Mouse (Mus musculus): ENCODE results near the gene Arhgap15. TPM values are rescaled to one million over a fixed set of nuclear protein-coding genes. Genes with fewer than 3 reads are reported as not detected.

The Arhgap15 gene
- polyA plus RNA-seq, 1 experiment from 2014 or later = 0.60 TPM

DNA sequence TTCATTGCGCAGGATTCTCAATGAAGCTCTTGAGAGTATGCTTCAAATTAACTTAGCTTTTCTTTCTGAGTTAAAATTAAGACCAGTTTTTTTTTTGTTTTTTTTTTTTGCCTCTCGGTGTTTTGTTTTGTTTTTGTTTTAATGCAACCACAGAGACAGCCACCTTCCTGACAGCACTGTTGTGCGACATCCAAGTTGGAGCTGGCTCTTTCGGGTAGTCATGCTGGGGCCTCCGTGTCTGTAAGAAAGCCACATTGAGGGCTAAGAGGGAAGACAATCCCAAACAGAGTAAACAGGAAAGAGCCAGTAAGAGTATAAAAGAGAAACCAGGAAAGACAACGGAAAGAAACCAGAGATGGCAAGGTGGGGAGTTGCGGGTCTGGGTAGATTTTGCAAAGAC is 399.3 kb downstream of the Arhgap15 start:
- 35% methylated on average over 7 of the region's 7 CpGs for WGBS
- Histone ChIP-seq H3K27me3 (no peaks in the 10 kb centered on the region), H3K36me3 (no peaks in the 10 kb centered on the region), H3K9ac (no peak overlapping the region), H3K4me3 (no peak overlapping the region), H3K9me3 (no peaks in the 10 kb centered on the region), H3K4me1 (no peaks in the 10 kb centered on the region; the same call in 1 of the 2 replicates), H3K4me2 (replicated peaks) (no peak overlapping the region), H3K27ac (no peak overlapping the region)
- ATAC-seq (ENCODE audit: insufficient number of reproducible peaks, insufficient read depth, low FRiP score, low TSS enrichment) = no peak

DNA sequence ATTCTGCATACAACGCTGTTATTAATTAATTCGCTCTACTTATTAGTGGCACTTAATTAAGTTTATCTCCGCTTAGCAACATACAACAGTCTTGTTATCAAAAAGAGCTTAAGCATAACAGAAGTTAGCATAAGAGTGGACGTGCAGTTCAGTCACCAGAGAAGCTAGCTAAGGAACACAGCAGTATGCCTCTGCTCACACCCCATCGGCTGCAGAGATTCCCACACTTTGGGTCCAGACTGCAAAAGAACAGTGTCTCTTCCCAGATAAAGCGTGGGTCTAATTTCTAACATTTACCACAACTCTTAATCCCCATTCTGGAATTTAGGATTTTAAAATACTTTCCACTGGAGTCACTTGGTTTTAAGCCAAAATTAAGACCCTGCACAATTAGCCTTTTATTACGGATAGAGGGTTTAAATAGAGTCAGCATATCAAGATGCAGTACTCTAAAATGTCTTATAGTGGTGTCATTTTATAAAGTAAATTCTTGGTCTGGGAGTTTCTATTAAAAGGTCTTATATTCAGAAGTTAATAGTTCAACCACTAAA is 400.0 kb downstream of the Arhgap15 start:
- no peaks in the 10 kb centered on the region for H3K9me3 ChIP-seq
- H3K4me1 ChIP-seq = no peaks in the 10 kb centered on the region; the same call in 1 of the 2 replicates
- H3K36me3 ChIP-seq = no peaks in the 10 kb centered on the region
- H3K27ac ChIP-seq = no peak overlapping the region
- WGBS = 61% methylated on average over 7 of the region's 7 CpGs
- no peak overlapping the region for H3K4me3 ChIP-seq
- no peak overlapping the region for H3K4me2 ChIP-seq (replicated peaks)
- no peak for ATAC-seq (ENCODE audit: insufficient number of reproducible peaks, insufficient read depth, low FRiP score, low TSS enrichment)
- H3K27me3 ChIP-seq = no peaks in the 10 kb centered on the region
- no peak overlapping the region for H3K9ac ChIP-seq

DNA sequence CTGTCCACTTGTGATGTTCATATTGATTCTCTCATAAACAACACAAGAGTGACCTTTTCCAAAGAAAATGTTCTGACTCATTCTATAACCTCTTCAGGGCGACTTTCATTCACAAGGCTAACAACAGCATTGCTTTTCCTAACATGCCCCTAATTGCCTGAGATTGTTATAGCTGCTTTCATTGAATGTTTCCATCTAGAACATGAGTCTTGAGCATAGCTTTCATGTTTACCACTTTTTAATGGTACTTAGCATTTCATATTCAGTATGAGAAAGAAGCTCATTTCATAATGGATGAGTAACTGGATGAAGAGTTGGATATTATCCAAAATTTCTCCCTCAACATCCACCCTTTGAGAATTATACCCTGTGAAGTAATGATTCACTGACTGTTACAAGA is 403.7 kb downstream of the Arhgap15 start:
- H3K9me3 ChIP-seq = no peaks in the 10 kb centered on the region
- H3K27ac ChIP-seq = no peak overlapping the region
- H3K4me2 ChIP-seq (replicated peaks) = no peak overlapping the region
- no peak overlapping the region for H3K9ac ChIP-seq
- no peaks in the 10 kb centered on the region for H3K27me3 ChIP-seq
- WGBS = 81% methylated on average over 1 of the region's 1 CpGs
- ATAC-seq (ENCODE audit: insufficient number of reproducible peaks, insufficient read depth, low FRiP score, low TSS enrichment) = no peak
- H3K36me3 ChIP-seq = no peaks in the 10 kb centered on the region
- no peak overlapping the region for H3K4me3 ChIP-seq
- no peaks in the 10 kb centered on the region; the same call in 1 of the 2 replicates for H3K4me1 ChIP-seq

DNA sequence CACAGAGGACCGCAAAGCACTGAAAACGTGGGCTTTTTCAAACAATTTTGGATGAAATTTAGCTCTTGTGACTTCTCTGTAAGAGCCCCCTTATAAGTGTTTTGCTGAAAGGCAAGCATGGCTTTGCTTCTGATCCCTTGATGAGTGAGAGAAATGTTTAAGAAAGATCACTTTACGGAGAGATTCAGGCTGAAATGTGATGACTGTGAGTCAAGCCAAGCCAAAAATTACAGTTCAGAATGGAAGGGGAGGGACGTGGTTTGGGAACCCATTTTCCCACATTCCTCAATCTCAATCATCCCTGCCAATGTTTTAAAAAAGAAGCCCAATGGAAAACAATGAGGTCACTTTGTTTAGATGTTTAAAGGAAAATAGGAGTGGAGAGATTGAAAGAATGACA is 411.7 kb downstream of the Arhgap15 start:
- H3K4me2 ChIP-seq (replicated peaks) = 0 out of 2 replicates have a peak overlapping the region, but pooled peaks have one; percentile 15
- no peak overlapping the region for H3K9ac ChIP-seq
- H3K4me3 ChIP-seq = no peak overlapping the region
- no peaks in the 10 kb centered on the region for H3K36me3 ChIP-seq
- no peaks in the 10 kb centered on the region for H3K4me1 ChIP-seq
- WGBS = 15% methylated on average over 4 of the region's 4 CpGs
- H3K27me3 ChIP-seq = no peaks in the 10 kb centered on the region
- no peaks in the 10 kb centered on the region for H3K9me3 ChIP-seq
- no peak for ATAC-seq (ENCODE audit: insufficient number of reproducible peaks, insufficient read depth, low FRiP score, low TSS enrichment)
- no peak overlapping the region for H3K27ac ChIP-seq

DNA sequence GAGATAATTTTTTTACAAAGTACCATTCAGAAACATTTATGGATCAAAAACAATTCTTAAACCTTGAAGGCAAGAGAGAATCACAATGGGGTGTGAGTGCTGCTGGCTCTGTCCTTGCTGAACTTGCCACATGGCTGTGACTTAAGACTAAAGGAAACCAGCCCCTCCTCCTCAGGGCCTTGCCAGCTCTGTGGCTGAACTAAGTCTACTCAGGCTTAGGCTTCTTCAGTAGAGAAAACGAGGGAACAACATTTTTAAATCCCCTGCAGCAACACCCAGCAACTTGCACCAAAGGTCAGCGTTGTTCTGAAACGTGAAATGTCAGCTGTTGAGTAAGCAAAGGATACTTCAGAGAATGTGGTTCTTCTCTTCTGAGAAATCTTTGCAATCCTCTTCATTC is 417.2 kb downstream of the Arhgap15 start:
- H3K36me3 ChIP-seq = no peaks in the 10 kb centered on the region
- no peak for ATAC-seq (ENCODE audit: insufficient number of reproducible peaks, insufficient read depth, low FRiP score, low TSS enrichment)
- no peak overlapping the region for H3K4me2 ChIP-seq (replicated peaks)
- no peaks in the 10 kb centered on the region for H3K4me1 ChIP-seq
- no peak overlapping the region for H3K9ac ChIP-seq
- H3K4me3 ChIP-seq = no peak overlapping the region
- 31% methylated on average over 3 of the region's 3 CpGs for WGBS
- no peak overlapping the region for H3K27ac ChIP-seq
- H3K9me3 ChIP-seq = no peaks in the 10 kb centered on the region
- H3K27me3 ChIP-seq = no peaks in the 10 kb centered on the region

DNA sequence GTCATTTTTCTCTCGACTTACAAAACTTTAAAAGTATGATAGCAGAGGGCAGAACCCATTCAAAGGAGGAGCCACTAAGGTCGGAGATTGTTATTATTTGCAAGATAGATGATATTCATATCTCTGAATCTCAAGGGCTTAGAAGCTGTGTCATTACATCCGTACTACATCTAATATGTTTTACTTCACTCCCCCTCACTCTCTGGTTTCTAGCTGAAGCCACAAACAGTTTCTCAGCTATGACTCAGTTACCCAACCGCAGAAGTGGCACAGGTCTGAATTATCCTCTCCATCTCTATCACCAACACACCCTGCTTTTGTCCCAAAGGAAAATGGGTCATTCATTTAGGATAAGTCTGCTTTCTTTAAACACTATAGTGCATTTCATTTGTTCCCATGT is 418.1 kb downstream of the Arhgap15 start:
- 80% methylated on average over 4 of the region's 4 CpGs for WGBS
- H3K27me3 ChIP-seq = no peaks in the 10 kb centered on the region
- H3K4me3 ChIP-seq = no peak overlapping the region
- no peak overlapping the region for H3K27ac ChIP-seq
- H3K9ac ChIP-seq = no peak overlapping the region
- no peak for ATAC-seq (ENCODE audit: insufficient number of reproducible peaks, insufficient read depth, low FRiP score, low TSS enrichment)
- no peaks in the 10 kb centered on the region for H3K36me3 ChIP-seq
- no peaks in the 10 kb centered on the region for H3K4me1 ChIP-seq
- H3K9me3 ChIP-seq = no peaks in the 10 kb centered on the region
- H3K4me2 ChIP-seq (replicated peaks) = no peak overlapping the region

DNA sequence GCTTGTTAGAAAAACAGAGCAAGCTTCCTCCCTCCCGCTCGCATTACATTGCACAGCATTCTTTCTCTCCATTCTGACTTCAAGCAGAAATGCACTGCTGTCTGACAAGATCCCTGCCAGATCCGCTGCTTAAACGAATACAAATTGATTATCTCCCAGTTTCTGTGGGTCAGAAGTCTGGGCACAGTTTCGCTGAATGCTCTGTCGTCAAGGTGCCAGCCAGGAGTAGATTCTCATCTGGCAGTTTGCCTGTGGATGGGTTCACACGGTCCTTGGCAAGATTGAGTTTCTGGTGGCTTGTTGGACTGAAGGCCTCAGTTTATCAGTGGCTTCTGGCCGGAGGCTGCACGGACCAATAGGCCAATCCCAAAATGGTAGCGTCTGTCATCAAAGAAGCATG is 435.9 kb downstream of the Arhgap15 start:
- Histone ChIP-seq H3K27me3 (no peaks in the 10 kb centered on the region), H3K4me2 (replicated peaks) (no peak overlapping the region), H3K36me3 (no peaks in the 10 kb centered on the region), H3K4me1 (no peaks in the 10 kb centered on the region), H3K9ac (no peak overlapping the region), H3K4me3 (no peak overlapping the region), H3K27ac (no peak overlapping the region), H3K9me3 (no peaks in the 10 kb centered on the region)
- 84% methylated on average over 10 of the region's 10 CpGs for WGBS
- no peak for ATAC-seq (ENCODE audit: insufficient number of reproducible peaks, insufficient read depth, low FRiP score, low TSS enrichment)

DNA sequence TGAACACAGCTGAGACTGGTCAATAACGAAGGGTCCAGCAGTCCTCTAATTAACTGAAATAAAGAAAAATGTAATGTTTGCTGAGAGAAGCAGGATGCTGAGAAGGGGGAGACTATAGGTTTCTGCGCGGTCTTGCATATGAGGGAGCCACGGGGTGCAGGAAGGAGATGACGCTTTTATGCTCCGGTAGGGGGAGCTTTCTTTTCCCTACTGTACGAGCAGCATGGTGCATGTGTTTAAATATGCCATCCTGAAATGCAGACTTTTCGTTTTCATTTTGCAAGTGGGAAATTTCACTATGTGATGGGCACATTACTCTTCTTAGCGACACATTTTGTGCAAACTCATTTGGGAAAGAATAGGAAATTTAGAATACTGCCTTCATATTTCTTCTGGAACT is 442.1 kb downstream of the Arhgap15 start:
- ATAC-seq (ENCODE audit: insufficient number of reproducible peaks, insufficient read depth, low FRiP score, low TSS enrichment) = no peak
- H3K27ac ChIP-seq = no peak overlapping the region
- H3K9me3 ChIP-seq = no peaks in the 10 kb centered on the region
- H3K4me2 ChIP-seq (replicated peaks) = no peak overlapping the region
- H3K4me3 ChIP-seq = no peak overlapping the region
- 80% methylated on average over 9 of the region's 9 CpGs for WGBS
- H3K27me3 ChIP-seq = no peaks in the 10 kb centered on the region
- no peak overlapping the region for H3K9ac ChIP-seq
- no peaks in the 10 kb centered on the region for H3K36me3 ChIP-seq
- H3K4me1 ChIP-seq = no peaks in the 10 kb centered on the region

DNA sequence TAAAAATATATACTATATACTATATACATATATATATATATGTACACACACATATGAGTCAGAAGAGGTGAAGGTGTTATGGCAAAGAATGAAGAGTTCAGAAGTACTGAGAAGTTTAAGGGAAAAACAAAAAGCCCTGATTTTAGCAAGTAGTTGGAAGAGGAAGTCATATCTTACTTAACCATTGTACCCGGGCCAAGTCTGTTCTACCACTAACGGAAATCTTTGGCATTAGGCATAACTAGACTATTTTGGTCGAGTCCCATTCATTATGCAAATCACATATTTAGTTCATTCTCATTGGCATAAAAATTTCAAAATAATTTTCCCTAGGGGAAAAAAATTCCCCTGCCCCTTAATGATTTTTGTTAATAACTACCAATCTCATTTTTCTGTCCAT is 443.4 kb downstream of the Arhgap15 start:
- 89% methylated on average over 3 of the region's 3 CpGs for WGBS
- ATAC-seq (ENCODE audit: insufficient number of reproducible peaks, insufficient read depth, low FRiP score, low TSS enrichment) = no peak
- no peak overlapping the region for H3K9ac ChIP-seq

DNA sequence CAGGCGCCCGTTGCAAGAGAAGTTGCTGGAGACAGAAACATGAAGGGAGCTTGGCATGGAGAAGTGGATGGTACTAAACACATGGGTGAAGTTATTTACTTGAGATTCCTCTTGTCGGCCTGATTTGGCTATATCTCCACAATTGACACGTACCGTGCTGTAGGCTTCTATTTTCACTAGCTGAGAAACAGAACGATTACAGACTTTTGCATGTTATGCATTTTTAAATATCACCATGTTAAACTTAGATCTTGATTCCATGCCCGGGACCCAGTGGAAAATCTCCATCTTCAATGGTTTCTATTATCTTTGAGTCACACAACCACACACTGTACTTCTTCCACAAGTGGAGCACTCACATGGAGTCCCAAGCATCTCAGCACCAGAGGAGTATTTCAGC is 466.9 kb downstream of the Arhgap15 start:
- no peak overlapping the region for H3K4me2 ChIP-seq (replicated peaks)
- H3K9me3 ChIP-seq = no peaks in the 10 kb centered on the region
- H3K27ac ChIP-seq = no peak overlapping the region
- no peaks in the 10 kb centered on the region for H3K36me3 ChIP-seq
- H3K9ac ChIP-seq = no peak overlapping the region
- H3K27me3 ChIP-seq = no peaks in the 10 kb centered on the region
- no peak for ATAC-seq (ENCODE audit: insufficient number of reproducible peaks, insufficient read depth, low FRiP score, low TSS enrichment)
- H3K4me1 ChIP-seq = peaks cover 6% of the 10 kb centered on the region
- H3K4me3 ChIP-seq = no peak overlapping the region
- WGBS = 97% methylated on average over 7 of the region's 7 CpGs

More for the DNA sequence above, 443.4 kb downstream of the Arhgap15 start:
- Histone ChIP-seq H3K27me3 (no peaks in the 10 kb centered on the region), H3K4me1 (no peaks in the 10 kb centered on the region), H3K36me3 (no peaks in the 10 kb centered on the region), H3K9me3 (no peaks in the 10 kb centered on the region), H3K4me3 (no peak overlapping the region), H3K27ac (no peak overlapping the region), H3K4me2 (replicated peaks) (no peak overlapping the region)

DNA sequence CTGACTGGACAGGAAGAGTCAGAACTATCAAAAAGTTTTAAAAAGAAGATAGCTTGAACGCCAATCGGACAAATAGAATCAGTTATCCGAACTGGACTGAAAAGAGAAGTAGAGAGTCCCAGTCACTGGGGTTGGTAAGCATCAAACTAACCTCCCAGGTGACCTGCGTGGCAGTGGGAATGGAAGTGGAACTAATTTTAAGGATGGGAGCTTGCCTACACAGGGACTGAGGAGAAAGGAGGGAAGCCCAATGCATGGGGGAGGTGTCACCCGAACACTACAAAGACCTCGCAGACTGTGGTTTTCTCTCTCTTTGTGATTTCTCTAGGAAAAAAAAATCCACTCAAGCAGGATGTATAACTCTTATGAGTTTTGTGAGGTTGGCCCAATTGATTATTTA is 469.2 kb downstream of the Arhgap15 start:
- Histone ChIP-seq H3K4me2 (replicated peaks) (no peak overlapping the region), H3K4me3 (no peak overlapping the region), H3K9ac (no peak overlapping the region), H3K36me3 (no peaks in the 10 kb centered on the region), H3K27me3 (no peaks in the 10 kb centered on the region), H3K4me1 (peaks cover 6% of the 10 kb centered on the region), H3K27ac (no peak overlapping the region), H3K9me3 (no peaks in the 10 kb centered on the region)
- no peak for ATAC-seq (ENCODE audit: insufficient number of reproducible peaks, insufficient read depth, low FRiP score, low TSS enrichment)
- 54% methylated on average over 6 of the region's 6 CpGs for WGBS

DNA sequence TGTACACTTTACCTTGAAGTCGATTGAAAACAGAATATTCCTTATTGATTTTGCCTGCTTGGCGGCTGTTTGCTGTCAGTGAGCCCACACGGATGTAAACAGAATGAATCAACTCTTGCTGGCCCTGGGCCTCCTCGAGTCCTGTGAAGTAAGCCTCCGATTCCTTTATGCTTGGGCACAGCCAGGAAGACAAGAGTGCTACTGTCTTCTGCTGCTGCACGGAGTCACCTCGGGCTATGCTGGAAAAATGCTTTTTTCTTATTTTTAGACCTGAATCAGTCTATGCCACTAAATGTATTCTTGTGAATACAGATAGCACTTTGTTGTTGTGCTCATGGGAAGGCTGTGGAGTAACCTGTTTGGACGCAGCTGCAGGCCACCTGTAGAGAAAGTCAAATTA is 469.7 kb downstream of the Arhgap15 start:
- 20% methylated on average over 8 of the region's 8 CpGs for WGBS
- H3K4me2 ChIP-seq (replicated peaks) = no peak overlapping the region
- peaks cover 6% of the 10 kb centered on the region for H3K4me1 ChIP-seq
- H3K27me3 ChIP-seq = no peaks in the 10 kb centered on the region
- ATAC-seq (ENCODE audit: insufficient number of reproducible peaks, insufficient read depth, low FRiP score, low TSS enrichment) = no peak
- H3K4me3 ChIP-seq = no peak overlapping the region
- H3K9ac ChIP-seq = no peak overlapping the region
- no peaks in the 10 kb centered on the region for H3K9me3 ChIP-seq
- H3K27ac ChIP-seq = no peak overlapping the region
- H3K36me3 ChIP-seq = no peaks in the 10 kb centered on the region

DNA sequence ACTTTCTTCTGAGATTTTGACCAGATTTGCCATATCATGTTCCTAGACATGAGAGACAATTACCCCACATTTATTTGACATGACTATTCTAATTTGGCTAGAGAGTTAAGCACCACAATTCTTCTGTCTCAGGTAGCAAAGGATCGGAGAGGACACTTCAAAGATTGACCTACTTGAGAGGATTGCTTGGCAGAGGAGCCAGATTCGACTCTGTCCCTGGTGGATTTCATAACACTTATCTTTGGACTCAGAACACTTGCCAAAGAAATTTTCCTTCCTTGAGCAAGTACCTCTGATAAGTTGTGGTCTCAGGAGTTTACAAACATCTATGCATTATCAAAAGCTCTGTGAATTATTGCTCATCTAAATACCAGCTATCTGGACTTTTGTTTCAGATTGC is 473.1 kb downstream of the Arhgap15 start:
- Histone ChIP-seq H3K4me1 (peaks cover 6% of the 10 kb centered on the region), H3K4me2 (replicated peaks) (no peak overlapping the region), H3K9ac (no peak overlapping the region), H3K9me3 (no peaks in the 10 kb centered on the region), H3K4me3 (no peak overlapping the region), H3K27me3 (no peaks in the 10 kb centered on the region), H3K36me3 (no peaks in the 10 kb centered on the region), H3K27ac (no peak overlapping the region)
- ATAC-seq (ENCODE audit: insufficient number of reproducible peaks, insufficient read depth, low FRiP score, low TSS enrichment) = no peak
- WGBS = 43% methylated on average over 2 of the region's 2 CpGs
